Mouse (Mus musculus) retina, postnatal 7 days (tissue): ENCODE measurements at regions not wholly inside any gene's neighbourhood (a gene's known extent, or its start where the extent isn't known, plus 50 kb on each side); places are given as distances from the start of the nearest gene placed in this dataset.
"Not testable (repeated sequence)": the region's sequence is repeated elsewhere in the genome, so short reads cannot be mapped to it uniquely, and the experiment has no call there.

ENCODE experiments used
- DNase-seq: peaks from one replicate; pipeline ENCODE4 v3.0.0-alpha.2; 2012; ENCODE audit warnings: low read depth, low spot score

DNA sequence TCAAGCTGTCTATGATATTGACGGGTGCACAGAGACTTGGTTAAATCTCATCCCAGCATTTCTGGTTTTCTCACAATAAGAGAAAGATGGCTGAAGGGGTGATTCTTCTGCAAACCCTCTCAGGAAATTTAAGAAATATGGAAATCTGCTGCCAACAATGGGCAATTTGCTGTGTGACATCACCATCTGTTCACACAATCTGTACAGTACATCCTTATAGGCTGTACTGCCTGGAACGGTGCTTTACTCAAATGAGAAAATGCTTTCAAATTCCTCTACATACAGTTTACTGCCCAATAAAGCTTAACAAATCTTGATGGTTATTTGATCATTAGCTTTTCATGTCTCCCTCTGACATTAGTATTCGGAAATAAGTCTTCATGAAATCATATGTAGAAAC is 172.4 kb upstream of the Hsf2 start:
- no peak for DNase-seq

DNA sequence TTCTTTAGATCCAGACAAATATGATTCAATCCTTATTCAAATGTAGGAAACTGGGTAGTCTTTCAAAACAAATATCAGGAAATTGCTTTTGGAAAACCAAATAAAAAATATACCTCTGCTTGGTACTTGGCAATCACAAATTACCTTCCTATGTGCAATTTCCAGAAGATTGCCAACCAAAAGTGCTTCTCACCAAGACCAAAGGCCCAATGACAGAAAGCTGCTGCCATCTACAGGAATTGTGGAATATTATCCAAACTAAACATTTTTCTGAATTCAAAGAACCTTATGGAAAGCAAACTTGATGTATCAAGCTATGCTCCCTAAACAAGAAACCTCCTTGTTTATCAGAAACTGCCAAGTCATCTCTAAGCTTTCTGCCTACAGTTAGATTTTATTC is 169.1 kb upstream of the Hsf2 start:
- peak; percentile 6 for DNase-seq

DNA sequence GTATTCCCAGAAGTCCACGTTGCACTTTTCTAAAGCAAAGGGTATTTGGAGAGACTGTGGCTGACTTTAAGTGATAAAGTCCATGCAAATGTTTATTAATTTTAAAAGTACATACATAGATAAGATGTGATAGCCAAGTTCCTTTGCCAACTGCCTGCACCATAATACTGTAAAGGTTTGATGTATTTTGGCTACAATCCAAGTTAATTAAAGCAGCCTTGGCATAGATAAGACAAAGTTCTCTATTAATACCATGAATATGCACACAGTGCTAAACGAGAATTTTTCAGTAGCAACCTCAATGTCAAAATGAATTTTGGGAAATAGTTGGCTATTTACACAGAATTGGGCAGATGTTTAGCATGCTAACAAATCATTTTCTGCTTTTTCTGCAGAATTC is 167.0 kb upstream of the Hsf2 start:
- no peak for DNase-seq

DNA sequence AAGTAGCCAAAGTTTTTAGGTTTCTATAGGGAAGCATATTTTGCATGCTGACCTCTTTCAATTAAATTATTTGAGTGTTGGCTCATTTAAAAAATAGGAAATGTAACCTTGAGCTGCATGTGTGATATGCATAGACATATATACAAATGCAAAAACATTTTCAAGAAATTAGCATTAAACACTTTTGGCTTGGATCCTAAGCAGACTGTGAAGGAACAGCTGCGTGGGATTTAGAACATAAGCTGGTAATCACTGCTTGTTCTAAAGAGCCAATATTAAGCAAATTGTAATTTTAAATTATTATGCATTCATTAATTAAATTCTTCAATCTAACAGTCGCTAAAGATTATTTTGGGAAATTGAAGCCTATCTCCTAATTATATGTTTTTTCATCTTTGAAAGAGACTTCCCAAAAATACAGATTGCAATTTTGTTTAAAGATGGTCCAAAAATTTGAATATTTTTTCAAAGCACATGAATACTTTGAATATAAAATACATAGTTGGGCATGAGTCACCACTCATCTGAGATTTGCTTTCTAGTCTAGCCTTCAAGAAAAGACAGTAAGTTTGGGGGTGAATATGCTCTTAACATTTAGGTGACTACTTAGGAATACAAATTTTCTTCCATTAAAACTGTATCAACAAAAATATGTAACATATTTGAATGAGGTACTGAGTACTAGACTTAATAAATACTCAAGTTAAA is 163.3 kb upstream of the Hsf2 start:
- DNase-seq: no peak

DNA sequence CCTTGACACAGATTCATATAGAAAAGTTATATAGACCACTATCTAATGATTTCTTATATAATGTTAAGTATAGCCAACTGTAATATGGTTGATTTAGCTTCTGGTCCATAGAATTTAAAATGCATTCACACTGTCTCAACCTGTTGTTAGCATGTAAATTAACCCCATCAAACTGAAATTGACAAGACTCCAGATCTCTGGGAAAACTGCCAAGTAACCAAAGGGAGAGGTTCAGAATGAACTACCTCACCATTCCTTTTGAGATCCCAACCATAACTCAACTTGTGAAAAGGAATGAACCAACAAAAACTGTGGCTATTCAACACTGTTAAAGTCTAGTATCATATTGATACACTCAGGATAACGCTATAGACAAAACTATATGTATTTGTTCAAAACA is 162.0 kb upstream of the Hsf2 start:
- no peak for DNase-seq

DNA sequence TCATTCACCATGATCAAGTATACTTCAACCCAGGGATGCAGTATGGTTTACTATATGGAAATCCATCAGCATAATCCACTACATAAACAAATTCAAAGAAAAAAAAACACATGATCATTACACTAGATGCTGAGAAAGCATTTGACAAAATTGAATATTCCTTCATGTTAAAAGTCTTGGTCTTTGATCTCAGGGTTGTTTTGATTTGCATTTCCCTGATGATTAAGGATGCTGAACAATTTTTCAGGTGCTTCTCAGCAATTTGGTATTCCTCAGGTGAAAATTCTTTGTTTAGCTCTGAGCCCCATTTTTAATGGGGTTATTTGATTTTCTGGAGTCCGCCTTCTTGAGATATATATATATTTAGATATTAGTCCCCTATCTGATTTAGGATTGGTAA is 123.4 kb upstream of the Hsf2 start:
- not testable (repeated sequence) for DNase-seq
